Mouse (Mus musculus) intestine, postnatal 0 days (tissue): Measurements from ENCODE around the gene Rpl10a. TPM values are rescaled to one million over a fixed set of nuclear protein-coding genes. Genes with fewer than 3 reads are reported as not detected.
A peak's percentile ranks its signal among the peaks of the same experiment; 100 is the strongest.

Experiments
- ATAC-seq: fragments of 200-750 bp; cut with Nextera tagmentation; 2 replicates; pipeline ENCODE4 v1.8.0; 2017; ENCODE audit warnings: mild to moderate bottlenecking, moderate TSS enrichment, moderate library complexity
- H3K27ac ChIP-seq: fragments of 300-500 bp; sonication (generic); 2 replicates; pipeline ENCODE4 v1.5.1; 2014; ENCODE audit warnings: mild to moderate bottlenecking, low read depth, low read length, moderate library complexity
- H3K27me3 ChIP-seq: fragments of 300-500 bp; sonication (generic); replicated peaks from 2 replicates; pipeline ENCODE4 v1.6.1; 2014; ENCODE audit warnings: low read length, mixed read lengths; ENCODE audit not compliant: control insufficient read depth, insufficient read depth
- H3K36me3 ChIP-seq: fragments of 300-500 bp; sonication (generic); 2 replicates; pipeline ENCODE4 v1.6.1; 2014; ENCODE audit warnings: mild to moderate bottlenecking, moderate library complexity; ENCODE audit not compliant: control insufficient read depth, insufficient read depth
- H3K4me1 ChIP-seq: fragments of 300-500 bp; sonication (generic); replicated peaks from 2 replicates; pipeline ENCODE4 v1.6.1; 2014; ENCODE audit warnings: antibody characterized with exemption, low read length, mixed read lengths; ENCODE audit not compliant: control insufficient read depth, insufficient read depth
- H3K4me2 ChIP-seq: fragments of 300-500 bp; sonication (generic); replicated peaks from 2 replicates; pipeline ENCODE4 v1.6.1; 2014; ENCODE audit warnings: low read depth, mild to moderate bottlenecking, moderate library complexity
- H3K4me3 ChIP-seq: fragments of 300-500 bp; sonication (generic); 2 replicates; pipeline ENCODE4 v1.5.1; 2014; ENCODE audit warnings: low read depth, low read length
- H3K9ac ChIP-seq: fragments of 300-500 bp; sonication (generic); 2 replicates; pipeline ENCODE4 v1.6.1; 2014; ENCODE audit warnings: mild to moderate bottlenecking, low read depth, low read length
- H3K9me3 ChIP-seq: fragments of 300-500 bp; sonication (generic); 2 replicates; pipeline ENCODE4 v1.6.1; 2016; ENCODE audit warnings: mixed run types; ENCODE audit not compliant: control insufficient read depth
- CTCF ChIP-seq: sonication (generic); IDR thresholded peaks from 2 replicates; pipeline ENCODE4 v1.5.1; 2016; ENCODE audit warnings: low read depth, mild to moderate bottlenecking, control low read depth, antibody characterized with exemption, moderate library complexity
- WGBS: fragments of 180-500 bp; shearing (Covaris S2); extraction: QIAGEN DNeasy Blood & Tissue Kit; methylation state at CpG from one replicate; pipeline ENCODE4 v1.1.7; 2014; 5-methylcytosine and 5-hydroxymethylcytosine counted together
- polyA plus RNA-seq: library from polyadenylated mRNA; unstranded; fragments of >200 nt; fragmentation: Nextera tagmentation; extraction: Ambion mirVana; gene quantifications from 2 replicates; pipeline ENCODE4 v1.2.1, GENCODE M21; 2015

The Rpl10a gene
- polyA plus RNA-seq, 1 experiment from 2014 or later, result 383 TPM

DNA sequence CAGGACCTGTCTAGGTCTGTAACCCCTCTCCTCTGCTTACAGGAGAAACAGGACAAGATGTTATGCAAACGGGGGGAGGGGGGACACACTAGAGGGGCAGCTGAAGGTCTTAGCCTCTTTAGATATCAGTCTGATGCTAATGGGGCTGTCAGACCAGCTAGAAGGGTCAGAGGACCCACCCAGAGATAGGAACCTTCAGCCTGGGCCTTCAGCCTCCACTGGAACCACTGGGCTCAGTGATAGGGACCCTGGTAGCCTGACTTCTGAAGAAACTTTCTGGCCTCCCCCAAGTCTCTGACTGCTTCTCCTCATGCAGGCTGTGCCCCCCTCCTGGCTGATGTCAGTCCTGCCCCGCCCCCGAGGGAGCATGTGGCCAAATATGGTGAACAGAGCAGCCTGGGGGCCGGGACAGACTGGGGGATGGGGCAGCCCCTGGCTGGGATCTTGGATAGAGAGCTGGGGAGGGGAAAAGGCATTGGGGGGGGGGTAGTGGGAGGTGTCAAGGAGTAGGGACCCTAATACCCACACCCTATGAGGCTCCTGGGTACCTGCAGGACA, 15.9 kb downstream of the Rpl10a start:
- ATAC-seq, result no peak
- no peaks in the 10 kb centered on the region for H3K27me3 ChIP-seq
- peaks cover 26% of the 10 kb centered on the region for H3K4me1 ChIP-seq
- H3K9ac ChIP-seq, result no peak overlapping the region
- no peak overlapping the region for H3K4me3 ChIP-seq
- no peak for TF ChIP-seq CTCF
- H3K9me3 ChIP-seq, result no peaks in the 10 kb centered on the region
- H3K27ac ChIP-seq, result 0 out of 2 replicates have a peak overlapping the region, but pooled peaks have one; percentile 73
- no peak overlapping the region for H3K4me2 ChIP-seq
- H3K36me3 ChIP-seq, result 0 out of 2 replicates have a peak, but pooled peaks cover 7% of the 10 kb centered on the region
- 40% methylated on average over 4 of the region's 4 CpGs for WGBS

DNA sequence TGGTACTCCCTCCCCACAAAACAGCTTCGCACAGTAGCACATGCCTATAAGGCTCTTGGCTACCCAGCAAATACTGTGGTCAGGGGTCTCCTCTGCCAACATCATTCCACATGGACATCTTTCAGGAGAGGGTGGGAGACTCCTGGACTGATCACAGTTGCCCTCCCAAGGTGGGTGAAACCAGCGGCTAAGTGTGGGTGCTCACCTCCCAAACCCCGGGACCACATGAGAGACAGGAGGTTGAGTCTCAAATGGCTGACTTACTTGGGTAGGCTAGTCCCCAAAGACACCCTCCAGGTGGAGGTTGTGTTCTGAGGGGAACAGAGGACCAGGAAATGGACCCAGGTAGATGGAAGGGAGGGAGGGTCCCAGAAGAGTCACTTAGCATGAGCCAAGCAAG, 16.4 kb downstream of the Rpl10a start:
- peak overlapping the region; percentile 54; the same call in 1 of the 2 replicates for H3K4me2 ChIP-seq
- H3K4me1 ChIP-seq, result peaks cover 26% of the 10 kb centered on the region
- no peak overlapping the region for H3K4me3 ChIP-seq
- TF ChIP-seq CTCF, result no peak
- WGBS, result 55% methylated on average over 3 of the region's 3 CpGs
- H3K9me3 ChIP-seq, result no peaks in the 10 kb centered on the region
- H3K36me3 ChIP-seq, result 0 out of 2 replicates have a peak, but pooled peaks cover 7% of the 10 kb centered on the region
- no peak for ATAC-seq
- H3K9ac ChIP-seq, result no peak overlapping the region
- H3K27ac ChIP-seq, result peak overlapping the region; percentile 73; the same call in 1 of the 2 replicates
- H3K27me3 ChIP-seq, result no peaks in the 10 kb centered on the region

DNA sequence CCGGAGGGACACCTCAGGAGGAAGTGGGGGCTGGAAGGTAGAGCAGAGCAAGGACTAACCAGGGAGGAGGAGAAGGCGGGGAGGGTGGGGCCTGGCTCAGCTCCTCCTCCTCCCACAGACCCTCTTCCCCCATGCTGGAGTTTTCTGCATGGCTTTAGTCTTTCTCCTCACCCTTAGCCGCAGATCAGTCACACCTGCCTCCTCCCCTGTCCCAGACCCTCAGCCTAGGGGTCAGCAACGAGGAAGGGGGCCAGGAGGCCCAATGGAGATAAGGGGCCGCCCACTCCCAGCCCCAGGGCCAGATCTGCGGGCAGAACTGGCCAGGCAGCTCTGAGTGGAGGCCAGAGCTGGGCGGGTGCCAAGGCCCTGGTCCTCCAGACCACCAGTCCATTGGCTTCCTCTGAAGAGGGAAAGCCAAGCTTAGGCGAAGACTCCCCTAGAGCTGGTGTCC, 17.0 kb downstream of the Rpl10a start:
- ATAC-seq, result no peak
- Histone ChIP-seq H3K9ac (0 out of 2 replicates have a peak overlapping the region, but pooled peaks have one; percentile 11), H3K27ac (peak overlapping the region; percentile 73), H3K4me2 (peak overlapping the region; percentile 54), H3K4me1 (peaks cover 25% of the 10 kb centered on the region), H3K4me3 (no peak overlapping the region), H3K36me3 (0 out of 2 replicates have a peak, but pooled peaks cover 4% of the 10 kb centered on the region), H3K27me3 (no peaks in the 10 kb centered on the region), H3K9me3 (no peaks in the 10 kb centered on the region)
- WGBS, result 14% methylated on average over 8 of the region's 8 CpGs
- no peak for TF ChIP-seq CTCF

DNA sequence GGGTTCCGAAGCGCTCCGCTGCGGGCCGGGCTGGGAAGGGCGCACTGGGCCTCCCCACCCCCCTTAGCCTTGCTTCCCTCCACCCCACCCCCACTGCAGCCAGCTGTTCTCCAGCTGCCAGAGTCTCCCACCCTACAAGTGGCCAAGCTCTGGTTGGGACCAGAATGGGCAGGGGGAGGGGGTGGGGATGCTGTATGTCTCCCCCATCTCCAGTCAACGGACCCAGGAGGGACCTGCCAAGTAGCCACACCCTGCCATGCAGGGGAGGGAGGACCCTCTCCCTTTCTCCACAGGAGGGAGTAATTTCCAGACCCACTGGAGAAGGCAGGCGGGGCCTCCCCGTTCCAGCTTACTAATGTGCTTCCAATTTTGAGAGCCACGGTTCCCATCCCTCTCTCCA, 17.6 kb downstream of the Rpl10a start:
- no peaks in the 10 kb centered on the region for H3K36me3 ChIP-seq
- peak overlapping the region; percentile 54 for H3K4me2 ChIP-seq
- peak overlapping the region; percentile 73 for H3K27ac ChIP-seq
- no peak overlapping the region for H3K4me3 ChIP-seq
- ATAC-seq, result no peak
- no peaks in the 10 kb centered on the region for H3K27me3 ChIP-seq
- 0 out of 2 replicates have a peak overlapping the region, but pooled peaks have one; percentile 11 for H3K9ac ChIP-seq
- H3K4me1 ChIP-seq, result peaks cover 20% of the 10 kb centered on the region
- WGBS, result 21% methylated on average over 10 of the region's 10 CpGs
- TF ChIP-seq CTCF, result peak; percentile 51
- H3K9me3 ChIP-seq, result no peaks in the 10 kb centered on the region

DNA sequence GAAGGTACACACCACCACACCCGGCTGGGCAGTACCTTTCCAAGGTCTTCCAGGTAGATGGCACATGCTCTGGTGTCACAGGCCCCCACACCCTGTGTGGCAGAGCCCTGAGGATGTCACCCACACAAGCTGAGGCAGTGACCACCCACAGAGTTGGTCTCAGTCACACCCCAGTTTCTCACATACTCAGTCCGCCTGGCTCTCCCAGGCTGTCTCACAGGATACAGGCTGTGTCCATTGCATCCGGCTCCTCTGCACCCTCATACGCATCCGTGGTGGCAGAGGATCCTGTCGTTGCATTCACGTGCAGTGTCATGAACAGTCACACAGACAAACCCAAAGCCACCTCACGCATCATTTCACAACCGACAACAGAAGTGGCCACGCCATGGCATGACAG, 19.1 kb downstream of the Rpl10a start:
- H3K9me3 ChIP-seq, result no peaks in the 10 kb centered on the region
- no peak for TF ChIP-seq CTCF
- H3K4me2 ChIP-seq, result no peak overlapping the region
- H3K27me3 ChIP-seq, result no peaks in the 10 kb centered on the region
- H3K4me1 ChIP-seq, result peaks cover 21% of the 10 kb centered on the region
- WGBS, result 73% methylated on average over 10 of the region's 10 CpGs
- no peak for ATAC-seq
- H3K4me3 ChIP-seq, result no peak overlapping the region
- no peak overlapping the region for H3K27ac ChIP-seq
- H3K9ac ChIP-seq, result no peak overlapping the region
- H3K36me3 ChIP-seq, result no peaks in the 10 kb centered on the region

DNA sequence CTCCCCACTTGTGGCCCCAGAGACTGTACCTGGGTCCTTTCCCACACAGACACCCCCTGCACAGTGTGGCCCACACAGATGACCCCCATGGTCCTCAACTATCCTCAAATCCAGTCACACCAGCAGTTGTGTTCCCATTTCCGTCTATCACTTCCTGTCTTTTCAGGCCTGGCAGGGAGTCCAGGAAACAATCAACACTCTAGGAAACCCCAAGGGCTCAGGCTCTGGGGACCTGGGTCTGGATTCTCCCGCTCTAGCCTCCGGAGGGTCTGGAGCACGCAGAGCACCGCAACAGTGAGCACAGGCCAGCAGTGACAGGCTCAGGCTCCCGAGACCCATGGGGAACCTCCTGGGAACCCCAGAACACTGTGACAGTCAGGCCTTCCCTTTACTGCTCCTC, 19.9 kb downstream of the Rpl10a start:
- Histone ChIP-seq H3K27ac (peak overlapping the region; percentile 46), H3K4me2 (peak overlapping the region; percentile 83), H3K4me1 (peaks cover 21% of the 10 kb centered on the region), H3K36me3 (no peaks in the 10 kb centered on the region), H3K9me3 (no peaks in the 10 kb centered on the region), H3K4me3 (peak overlapping the region; percentile 81; the same call in 1 of the 2 replicates), H3K9ac (peak overlapping the region; percentile 81), H3K27me3 (no peaks in the 10 kb centered on the region)
- no peak for ATAC-seq
- 36% methylated on average over 6 of the region's 6 CpGs for WGBS
- TF ChIP-seq CTCF, result no peak
